Mouse (Mus musculus): ENCODE results near the gene Spry2. TPM values are rescaled to one million over a fixed set of nuclear protein-coding genes. Genes with fewer than 3 reads are reported as not detected.

Gene Spry2
- polyA plus RNA-seq, 1 experiment from 2014 or later = 34.5 TPM

GRCm38 (mm10) chr14:105905509-105905908 lies 8.9 kb upstream of the Spry2 start:
- no peak overlapping the region for H3K27ac ChIP-seq (replicated peaks)
- WGBS = 97% methylated on average over 4 of the region's 4 CpGs
- no peaks in the 10 kb centered on the region for H3K36me3 ChIP-seq
- H3K9me3 ChIP-seq (replicated peaks) = no peaks in the 10 kb centered on the region
- H3K4me1 ChIP-seq = no peaks in the 10 kb centered on the region
- no peak overlapping the region for H3K4me3 ChIP-seq (replicated peaks)
- no peak overlapping the region for H3K4me2 ChIP-seq
- ATAC-seq (ENCODE audit: low FRiP score) = no peak
- no peak overlapping the region for H3K9ac ChIP-seq (replicated peaks)
- H3K27me3 ChIP-seq (replicated peaks) = no peaks in the 10 kb centered on the region

- Histone ChIP-seq H3K9me3 (replicated peaks) (no peaks in the 10 kb centered on the region), H3K4me2 (no peak overlapping the region), H3K27ac (replicated peaks) (no peak overlapping the region), H3K4me1 (peaks cover 5% of the 10 kb centered on the region), H3K36me3 (no peaks in the 10 kb centered on the region), H3K4me3 (replicated peaks) (no peak overlapping the region), H3K9ac (replicated peaks) (no peak overlapping the region), H3K27me3 (replicated peaks) (no peaks in the 10 kb centered on the region)
- ATAC-seq (ENCODE audit: low FRiP score) = no peak
- WGBS = 87% methylated on average over 7 of the region's 7 CpGs
Observed at GRCm38 (mm10) chr14:105902807-105903206, 6.2 kb upstream of the Spry2 start.

GRCm38 (mm10) chr14:105900841-105901240 lies 4.2 kb upstream of the Spry2 start:
- Histone ChIP-seq H3K4me1 (peaks cover 5% of the 10 kb centered on the region), H3K9me3 (replicated peaks) (no peaks in the 10 kb centered on the region), H3K36me3 (no peaks in the 10 kb centered on the region), H3K4me2 (no peak overlapping the region), H3K4me3 (replicated peaks) (no peak overlapping the region), H3K9ac (replicated peaks) (no peak overlapping the region), H3K27me3 (replicated peaks) (no peaks in the 10 kb centered on the region), H3K27ac (replicated peaks) (no peak overlapping the region)
- over 99% methylated on average over 3 of the region's 3 CpGs for WGBS
- ATAC-seq (ENCODE audit: low FRiP score) = no peak

GRCm38 (mm10) chr14:105899116-105899515 lies 2.5 kb upstream of the Spry2 start:
- Histone ChIP-seq H3K9ac (replicated peaks) (0 out of 2 replicates have a peak overlapping the region, but pooled peaks have one; percentile 20), H3K4me1 (peaks cover 9% of the 10 kb centered on the region), H3K4me3 (replicated peaks) (peak overlapping the region; percentile 76), H3K27me3 (replicated peaks) (no peaks in the 10 kb centered on the region), H3K9me3 (replicated peaks) (no peaks in the 10 kb centered on the region), H3K36me3 (no peaks in the 10 kb centered on the region), H3K27ac (replicated peaks) (0 out of 2 replicates have a peak overlapping the region, but pooled peaks have one; percentile 97), H3K4me2 (peak overlapping the region; percentile 98)
- ATAC-seq (ENCODE audit: low FRiP score) = no peak
- 2% methylated on average over 11 of the region's 11 CpGs for WGBS

- peak overlapping the region; percentile 97 for H3K27ac ChIP-seq (replicated peaks)
- no peaks in the 10 kb centered on the region for H3K36me3 ChIP-seq
- no peaks in the 10 kb centered on the region for H3K9me3 ChIP-seq (replicated peaks)
- peak overlapping the region; percentile 76 for H3K4me3 ChIP-seq (replicated peaks)
- no peaks in the 10 kb centered on the region for H3K27me3 ChIP-seq (replicated peaks)
- under 1% methylated on average over 58 of the region's 58 CpGs for WGBS
- ATAC-seq (ENCODE audit: low FRiP score) = peak; percentile 26
- H3K4me1 ChIP-seq = peaks cover 15% of the 10 kb centered on the region
- peak overlapping the region; percentile 79 for H3K9ac ChIP-seq (replicated peaks)
- peak overlapping the region; percentile 98 for H3K4me2 ChIP-seq
Observed at GRCm38 (mm10) chr14:105898266-105899111, 1.9 kb upstream of the Spry2 start.

- Histone ChIP-seq H3K27ac (replicated peaks) (peak overlapping the region; percentile 97), H3K36me3 (peaks cover 4% of the 10 kb centered on the region; the same call in 1 of the 2 replicates), H3K4me1 (peaks cover 24% of the 10 kb centered on the region), H3K9ac (replicated peaks) (peak overlapping the region; percentile 79), H3K9me3 (replicated peaks) (no peaks in the 10 kb centered on the region), H3K4me2 (peak overlapping the region; percentile 98), H3K4me3 (replicated peaks) (peak overlapping the region; percentile 76), H3K27me3 (replicated peaks) (no peaks in the 10 kb centered on the region)
- 2% methylated on average over 20 of the region's 28 CpGs for WGBS
- peak; percentile 68 for ATAC-seq (ENCODE audit: low FRiP score)
Observed at GRCm38 (mm10) chr14:105897569-105898101, 1.0 kb upstream of the Spry2 start.

GRCm38 (mm10) chr14:105895961-105896651 lies 513 bp downstream of the Spry2 start:
- ATAC-seq (ENCODE audit: low FRiP score) = no peak

GRCm38 (mm10) chr14:105894971-105895873 lies 1.4 kb downstream of the Spry2 start:
- Histone ChIP-seq H3K27me3 (replicated peaks) (no peaks in the 10 kb centered on the region), H3K9ac (replicated peaks) (peak overlapping the region; percentile 79), H3K4me1 (peaks cover 25% of the 10 kb centered on the region), H3K36me3 (peaks cover 4% of the 10 kb centered on the region; the same call in 1 of the 2 replicates), H3K4me3 (replicated peaks) (peak overlapping the region; percentile 76), H3K4me2 (peak overlapping the region; percentile 98), H3K27ac (replicated peaks) (peak overlapping the region; percentile 97), H3K9me3 (replicated peaks) (no peaks in the 10 kb centered on the region)
- under 1% methylated on average over 36 of the region's 36 CpGs for WGBS
- no peak for ATAC-seq (ENCODE audit: low FRiP score)

More at GRCm38 (mm10) chr14:105895961-105896651, 513 bp downstream of the Spry2 start:
- Histone ChIP-seq H3K9ac (replicated peaks) (peak overlapping the region; percentile 79), H3K4me1 (peaks cover 25% of the 10 kb centered on the region), H3K27ac (replicated peaks) (peak overlapping the region; percentile 97), H3K36me3 (peaks cover 4% of the 10 kb centered on the region; the same call in 1 of the 2 replicates), H3K27me3 (replicated peaks) (no peaks in the 10 kb centered on the region), H3K4me2 (peak overlapping the region; percentile 98), H3K4me3 (replicated peaks) (peak overlapping the region; percentile 76), H3K9me3 (replicated peaks) (no peaks in the 10 kb centered on the region)
- WGBS = under 1% methylated on average over 50 of the region's 50 CpGs

GRCm38 (mm10) chr14:105893623-105893995 lies 3.0 kb downstream of the Spry2 start:
- peak overlapping the region; percentile 79 for H3K9ac ChIP-seq (replicated peaks)
- no peak for ATAC-seq (ENCODE audit: low FRiP score)
- no peaks in the 10 kb centered on the region for H3K9me3 ChIP-seq (replicated peaks)
- peaks cover 4% of the 10 kb centered on the region; the same call in 1 of the 2 replicates for H3K36me3 ChIP-seq
- peak overlapping the region; percentile 76 for H3K4me3 ChIP-seq (replicated peaks)
- 9% methylated on average over 9 of the region's 9 CpGs for WGBS
- no peaks in the 10 kb centered on the region for H3K27me3 ChIP-seq (replicated peaks)
- peak overlapping the region; percentile 43 for H3K27ac ChIP-seq (replicated peaks)
- H3K4me2 ChIP-seq = peak overlapping the region; percentile 98
- H3K4me1 ChIP-seq = peaks cover 21% of the 10 kb centered on the region

GRCm38 (mm10) chr14:105892941-105893622 lies 3.5 kb downstream of the Spry2 start:
- ATAC-seq (ENCODE audit: low FRiP score) = no peak
- peak overlapping the region; percentile 79 for H3K9ac ChIP-seq (replicated peaks)
- peak overlapping the region; percentile 98 for H3K4me2 ChIP-seq
- H3K27me3 ChIP-seq (replicated peaks) = no peaks in the 10 kb centered on the region
- peak overlapping the region; percentile 76 for H3K4me3 ChIP-seq (replicated peaks)
- WGBS = 27% methylated on average over 24 of the region's 24 CpGs
- peak overlapping the region; percentile 43 for H3K27ac ChIP-seq (replicated peaks)
- no peaks in the 10 kb centered on the region for H3K9me3 ChIP-seq (replicated peaks)
- H3K4me1 ChIP-seq = peaks cover 21% of the 10 kb centered on the region
- peaks cover 4% of the 10 kb centered on the region; the same call in 1 of the 2 replicates for H3K36me3 ChIP-seq
